Mouse (Mus musculus): ENCODE results near the gene Fbxo3.
"Not testable (repeated sequence)": the region's sequence is repeated elsewhere in the genome, so short reads cannot be mapped to it uniquely, and the experiment has no call there.

Gene Fbxo3

DNA sequence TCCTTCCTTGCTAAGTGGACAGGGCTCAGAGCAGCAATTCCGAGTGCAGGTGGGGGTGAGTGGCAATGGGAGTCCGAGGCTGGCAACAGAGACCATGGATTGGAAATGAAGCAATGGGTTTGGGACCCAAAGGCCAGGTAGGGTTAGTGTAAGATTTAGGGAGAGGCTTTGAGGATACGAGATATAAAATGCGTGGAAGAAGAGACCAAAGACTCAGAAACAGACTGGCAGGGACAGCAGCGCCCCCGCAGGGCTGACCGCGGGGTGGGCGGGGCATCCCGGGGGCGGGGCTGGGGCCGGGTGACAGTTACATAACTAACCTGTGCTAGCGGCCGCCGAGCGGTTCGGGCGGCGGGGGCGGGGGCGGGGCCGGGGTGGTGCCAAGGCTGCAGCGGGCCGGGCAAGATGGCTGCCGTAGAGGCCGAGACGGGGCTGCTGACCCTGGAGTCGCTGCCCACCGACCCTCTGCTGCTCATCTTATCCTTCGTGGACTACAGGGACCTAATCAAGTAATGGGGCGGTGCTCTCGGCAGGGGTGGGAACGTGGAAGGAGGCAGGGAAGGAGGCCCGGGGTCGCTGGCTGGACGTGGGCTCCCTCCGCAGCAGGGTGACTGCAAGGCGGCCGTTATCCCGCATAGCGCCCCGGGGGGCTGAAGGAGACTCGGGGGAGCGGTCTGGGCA, at the start of gene Fbxo3:
TSS of gene Fbxo3 (plus strand) at position 264 of the 681 bp plus-strand sequence.
- peak; percentile 80 to 91 for DNase-seq (ENCODE audit: low spot score in 2 of 2)

DNA sequence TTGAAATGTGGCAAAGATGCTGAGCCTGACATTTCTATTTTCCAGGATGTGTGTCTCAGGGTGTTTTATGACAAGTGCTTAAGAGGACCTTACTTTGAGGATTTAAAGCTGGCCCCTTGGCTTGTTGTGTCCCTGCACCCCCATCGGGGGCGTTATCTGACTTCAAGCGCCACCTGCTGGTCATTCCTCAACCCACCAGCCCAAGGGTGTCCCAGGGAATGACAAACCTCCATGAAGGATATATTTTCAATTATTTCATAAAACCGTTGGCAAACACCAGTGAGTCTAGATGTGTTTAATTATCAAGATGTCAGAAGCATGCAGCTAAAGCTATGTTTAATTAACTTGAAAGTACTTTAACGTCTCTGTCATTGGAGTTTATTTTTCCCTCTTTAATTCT, 45.3 kb upstream of the Fbxo3 start:
- peak; percentile 63 to 69 for DNase-seq (ENCODE audit: low spot score in 2 of 2)

DNA sequence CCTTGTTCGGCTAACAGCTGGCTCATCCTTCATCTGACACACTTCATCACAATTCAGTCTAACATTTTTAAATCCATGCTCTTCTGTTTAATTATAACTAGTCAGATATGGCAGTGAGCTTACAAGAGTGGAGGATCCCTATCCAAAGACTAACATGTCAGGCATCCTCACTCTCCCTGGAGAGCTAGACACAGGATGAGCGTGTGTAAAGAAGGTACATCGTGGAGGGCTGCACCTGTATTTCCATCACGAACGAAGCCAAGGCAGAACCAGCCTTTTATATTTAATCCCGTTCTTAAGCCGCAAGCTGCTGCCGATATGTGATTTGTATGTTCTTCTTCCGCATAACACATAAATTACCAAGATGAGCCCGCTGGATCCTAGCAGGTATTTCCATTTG, 44.4 kb upstream of the Fbxo3 start:
- DNase-seq (ENCODE audit: low spot score in 2 of 2): no peak

DNA sequence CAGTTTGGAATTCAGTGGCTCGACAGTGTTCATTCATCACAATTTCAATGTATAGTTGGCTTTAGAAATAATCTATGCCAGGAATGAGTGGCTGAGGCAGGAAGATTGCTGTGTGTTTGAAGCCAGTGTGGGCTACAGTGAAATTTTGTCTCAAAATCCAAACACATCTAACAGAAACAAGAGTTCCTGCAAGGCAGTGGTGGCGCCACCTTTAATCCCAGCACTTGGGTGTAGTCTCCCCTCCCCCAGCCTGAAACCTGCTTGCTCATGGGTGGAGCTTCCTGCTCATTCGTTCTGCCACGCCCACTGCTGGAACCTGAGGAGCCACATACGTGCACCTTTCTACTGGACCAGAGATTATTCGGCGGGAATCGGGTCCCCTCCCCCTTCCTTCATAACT, 39.9 kb upstream of the Fbxo3 start:
- DNase-seq (ENCODE audit: low spot score in 2 of 2): not testable (repeated sequence)

DNA sequence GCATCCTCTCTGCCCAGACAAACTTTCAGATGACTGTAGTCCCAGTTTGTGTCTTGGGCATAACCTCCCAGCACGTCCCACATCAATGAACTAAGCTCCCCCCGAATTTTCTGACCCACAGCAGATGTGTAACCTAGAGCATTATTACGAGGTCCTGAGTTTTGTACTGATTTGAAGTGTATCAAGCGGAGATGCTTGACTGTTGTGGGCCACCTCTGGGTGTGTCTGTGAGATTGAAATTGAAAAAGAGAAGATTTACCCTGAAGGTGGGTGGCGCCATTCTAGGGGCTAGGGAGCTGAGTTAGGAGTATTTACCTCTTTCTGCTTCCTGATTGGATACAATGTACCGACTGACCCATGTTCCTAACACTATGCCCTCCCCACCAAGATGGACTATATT, 37.8 kb upstream of the Fbxo3 start:
- DNase-seq (ENCODE audit: low spot score in 2 of 2): no peak

DNA sequence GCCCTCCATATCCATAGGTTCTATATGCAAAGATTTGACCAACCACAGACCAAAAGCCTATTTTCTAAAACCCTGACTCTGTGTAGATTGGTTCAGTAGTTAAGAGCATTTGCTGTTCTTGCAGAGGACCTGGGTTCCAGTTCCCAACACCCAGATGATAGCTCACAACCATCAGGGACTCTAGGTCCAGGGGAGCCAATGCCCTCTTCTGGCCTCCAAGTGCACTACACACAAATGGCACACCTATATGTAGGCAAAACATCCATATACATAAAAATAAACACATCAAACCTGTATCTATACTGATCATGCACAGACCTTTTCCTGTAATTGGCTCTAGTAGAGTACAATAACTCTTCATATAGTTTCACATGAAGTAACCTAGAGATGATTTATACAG, 36.2 kb upstream of the Fbxo3 start:
- no peak for DNase-seq (ENCODE audit: low spot score in 2 of 2)

DNA sequence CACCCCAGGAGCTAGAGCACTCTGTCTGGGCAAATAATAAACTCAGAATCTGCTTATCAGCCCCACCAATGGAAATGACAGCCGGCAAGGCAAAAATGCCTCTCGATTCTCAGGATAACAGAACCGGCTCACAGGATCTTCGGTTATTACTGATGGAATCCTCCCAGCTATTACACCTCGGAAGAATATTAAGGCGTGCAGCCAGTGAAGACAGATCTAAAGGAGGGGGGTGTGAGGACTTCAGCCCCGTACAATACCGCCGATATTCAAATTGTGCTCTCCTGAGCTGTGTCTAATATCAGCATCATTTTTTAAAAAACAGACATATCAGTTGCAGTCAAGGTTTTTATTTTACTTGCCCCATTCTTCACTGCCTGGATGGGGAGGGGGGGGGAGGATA, 35.4 kb upstream of the Fbxo3 start:
- no peak for DNase-seq (ENCODE audit: low spot score in 2 of 2)

DNA sequence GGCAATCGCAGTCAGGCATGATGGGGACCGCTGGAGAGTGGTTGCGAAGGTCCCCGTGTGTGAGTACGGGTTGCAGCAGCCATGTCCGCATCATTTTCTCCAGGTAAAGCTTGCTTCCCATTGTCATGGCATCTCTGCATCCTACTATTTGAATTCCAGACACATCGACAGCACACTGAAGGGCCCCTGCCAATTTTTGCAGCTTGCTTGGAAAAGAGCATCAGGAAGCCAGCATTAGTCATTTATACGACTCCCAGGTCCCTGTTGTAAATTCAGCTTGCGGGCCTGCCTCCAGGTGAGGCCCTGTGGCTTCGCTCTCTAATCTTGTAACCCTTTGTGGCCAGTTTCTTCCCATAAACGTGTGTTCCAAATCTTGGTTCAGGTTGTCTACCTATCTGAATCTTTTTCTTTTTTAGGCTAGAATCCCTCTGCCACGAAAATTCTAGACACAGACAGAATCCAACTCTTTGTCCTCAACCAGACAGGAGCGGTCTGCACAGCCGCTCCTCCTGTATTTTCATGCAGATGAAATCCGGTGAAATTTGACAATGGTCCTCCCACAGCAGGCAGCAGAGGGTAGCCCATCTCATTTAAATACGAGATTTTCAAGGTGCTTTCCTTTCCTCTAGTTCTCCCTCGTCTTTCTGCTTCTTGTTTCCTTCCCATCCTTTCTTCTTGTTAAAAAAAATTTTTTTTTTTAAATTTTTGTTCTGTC, 34.7 kb upstream of the Fbxo3 start:
- DNase-seq (ENCODE audit: low spot score in 2 of 2): no peak

DNA sequence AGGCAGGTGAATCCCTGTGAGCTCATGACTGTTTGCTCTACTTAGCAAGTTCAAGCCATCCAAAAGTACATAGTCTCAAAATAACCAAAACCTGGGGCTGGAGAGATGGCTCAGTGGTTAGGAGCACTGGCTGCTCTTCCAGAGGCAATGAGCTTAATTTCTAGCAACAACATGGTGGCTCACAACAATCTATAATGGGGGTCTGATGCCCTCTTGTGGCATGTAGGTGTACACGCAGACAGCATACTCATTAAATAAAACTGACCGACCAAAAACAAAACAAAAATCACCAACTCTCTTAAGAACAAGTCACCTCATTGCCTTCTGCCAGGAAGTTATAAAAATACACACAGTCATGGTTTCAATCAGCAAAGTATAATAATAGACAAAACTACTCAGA, 26.4 kb upstream of the Fbxo3 start:
- DNase-seq (ENCODE audit: low spot score in 2 of 2): no peak

DNA sequence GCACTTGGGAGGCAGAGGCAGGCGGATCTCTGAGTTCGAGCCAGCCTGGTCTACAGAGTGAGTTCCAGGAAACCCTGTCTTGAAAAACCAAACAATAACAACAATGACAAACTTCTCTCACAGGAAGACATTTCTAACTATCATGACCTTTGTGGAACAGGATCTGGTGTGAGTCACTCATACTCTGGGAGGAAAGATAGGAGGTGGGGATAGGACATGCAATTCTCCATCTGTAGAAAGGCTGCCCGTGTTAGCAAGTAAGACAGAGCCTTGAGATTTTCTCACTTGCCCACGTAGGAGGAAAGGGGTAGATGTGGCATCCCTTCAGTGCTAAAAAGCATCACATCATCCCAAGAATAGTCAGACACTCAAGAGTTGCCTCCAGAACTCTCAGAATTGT, 25.7 kb upstream of the Fbxo3 start:
- DNase-seq (ENCODE audit: low spot score in 2 of 2): no peak

DNA sequence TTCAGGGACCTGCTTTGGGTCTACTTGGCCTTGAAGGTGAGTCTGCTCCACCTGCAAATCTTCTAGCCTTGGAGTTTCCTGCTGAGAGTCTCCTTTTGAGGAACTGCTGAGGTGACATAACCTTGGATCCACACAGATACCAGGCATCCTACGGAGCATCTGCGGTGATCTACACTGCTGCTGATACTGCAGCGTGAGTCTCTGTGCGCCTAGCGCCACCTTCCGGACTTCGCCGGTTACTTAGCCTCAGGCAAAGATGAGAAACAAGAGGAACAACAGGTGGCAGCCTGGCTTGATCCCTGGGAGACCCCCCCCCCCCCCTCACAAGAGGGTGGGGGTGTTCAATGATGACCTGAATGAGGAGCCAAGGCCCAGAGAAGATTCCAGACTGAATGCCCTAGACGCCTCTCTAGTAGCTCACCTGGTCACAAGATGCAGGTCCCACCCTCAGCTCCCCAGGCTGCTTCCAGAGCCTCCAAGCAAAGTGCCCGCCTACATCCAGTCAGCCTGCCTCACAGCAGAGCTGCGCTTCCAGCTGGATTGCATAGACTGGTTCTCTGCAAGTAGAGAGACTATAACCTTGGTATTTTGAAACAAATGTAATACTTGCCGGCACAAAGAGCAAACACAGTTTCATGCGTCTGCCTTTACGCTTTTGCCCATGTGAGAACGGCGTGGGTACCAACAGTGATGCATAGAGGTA, 24.7 kb upstream of the Fbxo3 start:
- DNase-seq (ENCODE audit: low spot score in 2 of 2): no peak

DNA sequence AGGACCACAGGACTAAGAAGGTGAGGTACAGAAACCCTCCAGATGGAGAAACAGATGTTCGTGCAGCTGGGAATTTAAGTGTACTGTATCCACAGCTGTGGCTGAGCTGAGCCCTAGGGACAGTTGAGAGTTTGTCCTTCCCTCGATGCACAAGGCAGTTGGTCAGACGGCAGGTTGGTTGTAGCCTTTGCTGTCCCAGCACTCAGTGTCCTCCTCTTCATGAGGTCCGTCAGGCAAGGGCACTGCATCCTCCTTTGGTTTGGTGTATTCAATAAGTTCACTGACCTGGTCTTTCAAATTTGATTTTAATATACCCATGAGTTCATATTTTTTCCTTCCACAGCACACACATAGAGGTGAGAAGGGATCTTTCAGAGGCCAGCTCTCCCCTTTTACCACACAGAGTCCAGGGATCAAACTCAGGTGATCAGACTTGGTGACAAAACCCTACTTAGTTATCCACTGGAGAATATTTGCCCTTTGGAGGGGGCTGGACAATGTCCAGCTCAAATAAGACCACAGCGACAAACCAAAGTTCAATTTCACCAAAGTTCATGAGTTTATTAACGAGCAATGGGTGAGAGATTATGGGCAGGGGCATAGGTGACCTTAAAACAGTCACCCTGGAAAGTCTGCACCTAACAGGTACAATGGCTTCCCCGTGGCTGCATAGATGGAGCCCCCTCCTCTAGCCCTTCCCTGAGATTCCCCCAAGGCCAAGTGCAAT, 19.6 kb upstream of the Fbxo3 start:
- DNase-seq (ENCODE audit: low spot score in 2 of 2): no peak

DNA sequence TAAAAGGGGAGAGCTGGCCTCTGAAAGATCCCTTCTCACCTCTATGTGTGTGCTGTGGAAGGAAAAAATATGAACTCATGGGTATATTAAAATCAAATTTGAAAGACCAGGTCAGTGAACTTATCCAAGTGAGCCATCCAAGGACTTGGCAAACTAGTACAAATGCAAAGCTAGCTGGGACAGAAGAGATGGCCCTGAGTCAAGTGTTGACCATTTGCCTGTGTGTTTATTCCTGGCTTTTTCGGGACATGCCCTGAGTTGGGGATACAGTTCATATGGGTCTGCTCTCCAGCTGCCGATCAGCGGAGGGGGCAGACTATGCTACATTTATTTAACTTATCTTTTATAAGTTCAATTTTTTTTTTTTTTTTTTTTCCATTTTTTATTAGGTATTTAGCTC, 18.7 kb upstream of the Fbxo3 start:
- DNase-seq (ENCODE audit: low spot score in 2 of 2): not testable (repeated sequence)

DNA sequence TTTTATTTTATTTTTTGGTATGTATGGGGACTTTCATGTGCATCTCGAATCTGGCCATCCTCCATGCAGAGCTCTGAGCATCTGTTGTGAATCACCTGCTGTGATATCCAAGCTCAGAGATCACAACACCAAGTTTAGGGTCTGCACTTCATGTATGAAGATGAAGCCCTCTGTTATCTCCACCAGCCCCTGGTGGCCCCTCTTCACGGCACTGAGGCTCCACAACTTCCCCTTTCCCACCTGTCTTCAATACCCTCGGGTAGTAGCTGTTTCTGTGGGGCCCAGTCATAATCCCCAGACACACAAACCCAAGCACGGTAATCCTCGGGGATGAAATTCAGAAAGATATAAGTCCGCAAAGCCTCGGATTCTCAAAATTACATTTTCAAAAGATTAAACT, 4.4 kb upstream of the Fbxo3 start:
- DNase-seq (ENCODE audit: low spot score in 2 of 2): no peak

DNA sequence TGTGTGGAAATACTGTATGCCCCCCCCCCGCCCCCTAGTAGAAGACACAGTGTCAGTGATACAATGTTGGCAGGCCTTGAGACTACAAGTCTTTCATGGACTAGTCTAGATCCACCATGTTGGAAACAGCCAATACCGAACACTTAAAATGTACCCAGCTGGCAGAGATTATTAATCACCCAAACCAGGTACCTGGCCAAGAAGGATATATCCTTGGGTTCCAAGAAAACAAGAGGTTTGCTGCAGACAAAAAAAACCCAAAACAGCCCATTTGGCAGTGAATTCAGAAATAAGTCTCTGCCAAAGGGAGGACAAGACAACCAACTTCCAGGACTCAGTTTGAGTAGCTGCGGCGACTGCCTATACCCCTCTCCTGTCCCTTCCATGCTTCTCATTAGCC, 2.9 kb upstream of the Fbxo3 start:
- no peak for DNase-seq (ENCODE audit: low spot score in 2 of 2)

DNA sequence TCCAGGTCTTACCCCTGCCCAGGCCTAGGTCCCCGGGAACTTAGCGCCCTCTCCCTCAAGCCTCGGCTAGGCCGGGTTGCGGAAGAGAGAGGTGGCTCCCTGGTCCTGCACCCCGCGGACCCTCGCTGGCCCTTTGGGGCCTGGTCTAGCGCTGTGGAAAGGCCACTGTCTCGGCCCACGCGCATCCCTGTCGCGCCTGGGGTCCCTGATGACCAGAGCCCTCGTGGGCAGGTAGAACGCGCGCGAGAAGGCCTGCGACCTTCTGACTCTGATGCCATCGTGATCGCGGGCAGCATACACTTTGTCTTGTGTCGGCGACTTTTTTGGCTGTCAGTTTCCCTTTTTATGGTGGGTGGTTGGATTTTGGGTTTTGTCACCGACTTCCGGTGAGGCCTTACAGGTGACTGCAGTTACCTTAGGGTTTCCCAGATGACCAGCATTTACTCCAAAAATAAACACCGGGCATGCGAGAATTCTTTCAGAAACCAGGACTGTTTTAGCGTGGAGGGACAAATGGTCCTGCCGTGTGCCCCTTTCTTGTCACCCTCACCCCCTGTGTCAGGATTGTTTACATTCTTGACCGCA, 710 bp downstream of the Fbxo3 start, which contains the start of gene 4931422A03Rik:
TSS of gene 4931422A03Rik (minus strand) at position 223 of the 585 bp plus-strand sequence.
- no peak for DNase-seq (ENCODE audit: low spot score in 2 of 2)

DNA sequence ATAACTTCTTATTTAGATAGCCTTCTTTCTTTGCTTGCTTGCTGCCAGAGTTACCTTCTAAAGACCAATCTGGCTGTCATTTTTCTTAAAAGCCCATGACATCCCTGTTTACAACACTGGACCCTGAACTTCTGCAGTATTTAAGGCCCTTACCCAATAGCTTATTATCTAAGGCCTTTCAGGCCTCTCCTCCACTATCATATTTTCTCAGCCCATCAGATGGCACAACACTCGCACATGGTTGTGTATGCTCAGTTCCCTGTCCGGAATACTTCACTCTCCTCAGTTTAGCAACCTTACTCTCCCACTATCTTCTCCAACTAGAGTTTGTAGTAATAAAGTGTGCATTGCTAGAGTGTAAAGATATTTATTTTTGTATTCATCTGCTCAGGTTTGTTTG, 1.6 kb downstream of the Fbxo3 start:
- no peak for DNase-seq (ENCODE audit: low spot score in 2 of 2)

DNA sequence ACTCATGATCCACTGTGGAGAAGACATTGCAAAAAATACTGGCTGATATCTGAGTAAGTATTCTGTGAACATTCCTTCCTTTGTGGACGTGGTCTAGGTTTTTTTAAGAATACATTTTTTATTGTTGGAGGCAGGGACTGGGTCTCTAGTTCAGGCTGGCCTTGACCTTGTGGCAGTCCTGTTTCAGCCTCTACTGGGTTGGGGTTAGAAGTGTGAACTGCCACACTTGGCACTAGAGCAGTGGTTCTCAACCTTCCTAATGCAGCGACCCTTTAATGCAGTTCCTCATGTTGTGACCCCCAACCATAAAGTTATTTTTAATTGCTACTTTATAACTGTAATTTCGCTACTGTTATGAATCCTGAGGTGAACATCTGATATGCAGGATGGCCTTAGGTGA, 2.9 kb downstream of the Fbxo3 start:
- no peak for DNase-seq (ENCODE audit: low spot score in 2 of 2)

DNA sequence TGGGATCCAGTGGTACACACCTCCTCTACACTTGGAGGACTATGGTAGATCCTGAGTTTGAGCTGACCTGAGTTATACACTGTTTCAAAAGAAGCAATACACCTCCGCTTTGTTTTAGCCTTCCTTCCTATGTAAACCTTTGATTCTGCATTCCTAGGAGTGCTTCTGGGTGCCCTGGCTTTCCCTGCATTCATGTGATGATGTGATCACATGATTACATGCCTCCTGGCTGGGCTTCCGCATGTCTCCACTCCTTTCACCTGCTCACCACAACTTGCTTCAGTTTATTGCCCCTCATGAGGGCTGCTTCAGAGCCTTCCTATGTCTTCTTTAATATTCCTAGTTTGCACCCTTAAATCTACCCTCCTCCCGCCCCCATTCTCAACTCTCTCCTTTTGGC, 4.5 kb downstream of the Fbxo3 start:
- DNase-seq (ENCODE audit: low spot score in 2 of 2): no peak

DNA sequence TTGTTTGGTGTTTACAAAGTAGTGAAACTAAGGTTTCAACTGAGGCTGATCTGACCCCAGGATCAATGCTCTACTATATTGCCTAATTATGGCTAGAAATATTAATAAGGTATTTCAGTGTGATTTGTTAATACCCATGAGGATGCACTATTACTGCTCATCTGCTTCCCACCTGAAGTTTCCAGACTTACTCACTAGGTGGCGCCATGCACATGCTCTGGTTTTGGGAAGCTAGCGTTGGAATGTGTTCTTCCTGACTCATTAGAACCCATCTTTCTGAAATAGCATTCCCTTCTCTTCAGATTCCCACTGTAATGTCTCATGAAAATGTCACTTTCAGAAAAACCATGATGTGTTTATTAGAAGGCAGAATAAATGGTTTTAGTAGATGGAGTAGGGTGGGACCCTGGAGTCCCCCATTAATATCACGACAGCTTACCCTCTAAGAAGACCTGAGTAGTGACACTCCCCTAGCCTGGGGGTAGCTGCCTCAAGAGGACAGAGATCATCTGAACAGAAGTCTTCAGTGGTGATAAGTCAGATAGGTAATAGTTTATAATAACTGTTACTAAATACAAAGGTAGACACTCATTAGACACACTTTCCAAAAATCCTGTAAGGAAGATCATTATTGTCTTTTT, 7.4 kb downstream of the Fbxo3 start:
- peak in 1 of 2 experiments; percentile 65 for DNase-seq (ENCODE audit: low spot score in 2 of 2)

DNA sequence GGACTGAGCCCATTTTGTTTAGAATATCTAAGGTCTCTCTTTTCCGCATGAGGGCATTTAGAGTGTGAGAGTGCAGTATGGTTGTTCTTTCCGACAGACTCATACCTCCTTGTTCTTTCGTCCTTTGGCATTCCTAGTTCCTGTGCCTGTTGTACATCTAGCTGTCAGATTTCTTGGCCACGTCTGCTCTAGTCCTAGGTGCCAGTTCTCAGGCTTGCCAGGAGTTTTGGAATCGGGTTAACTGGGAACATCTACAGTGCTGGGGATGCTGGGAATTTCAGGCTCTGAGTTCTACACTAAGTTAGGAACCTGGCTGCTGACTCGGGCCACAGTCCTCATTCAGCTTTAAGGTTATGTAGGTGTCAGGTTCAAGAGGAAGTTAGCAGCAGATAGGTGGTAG, 8.1 kb downstream of the Fbxo3 start:
- peak; percentile 38 to 41 for DNase-seq (ENCODE audit: low spot score in 2 of 2)
